Mouse (Mus musculus): ENCODE results near the gene Cx3cl1. TPM values are rescaled to one million over a fixed set of nuclear protein-coding genes. Genes with fewer than 3 reads are reported as not detected.

Gene Cx3cl1
- polyA plus RNA-seq, 1 experiment from 2014 or later: 8.9 TPM

DNA sequence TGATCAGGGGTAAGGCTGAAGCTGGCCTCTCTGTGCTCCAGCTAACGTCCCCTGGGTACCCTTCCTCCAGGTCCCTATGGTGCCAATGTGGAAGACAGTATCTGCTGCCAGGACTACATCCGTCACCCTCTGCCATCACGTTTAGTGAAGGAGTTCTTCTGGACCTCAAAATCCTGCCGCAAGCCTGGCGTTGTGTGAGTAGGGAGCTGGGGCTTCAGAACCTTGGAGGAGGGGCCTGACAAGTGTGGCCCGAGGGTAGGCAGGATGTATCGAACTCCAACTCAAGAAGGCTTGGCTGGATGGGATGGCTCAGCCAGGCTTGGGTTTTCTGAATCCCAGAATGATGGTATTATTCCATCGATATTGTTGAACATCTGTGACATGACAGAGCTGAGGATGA lies 25.0 kb upstream of the Cx3cl1 start:
- Histone ChIP-seq H3K36me3 (replicated peaks) (no peaks in the 10 kb centered on the region), H3K27ac (no peak overlapping the region), H3K4me3 (no peak overlapping the region), H3K27me3 (ENCODE audit: poor library complexity, severe bottlenecking) (no peaks in the 10 kb centered on the region), H3K9me3 (no peaks in the 10 kb centered on the region), H3K4me1 (no peaks in the 10 kb centered on the region)
- no peak for DNase-seq (ENCODE audit: extremely low spot score, low spot score)
- WGBS: 87% methylated on average over 8 of the region's 8 CpGs

DNA sequence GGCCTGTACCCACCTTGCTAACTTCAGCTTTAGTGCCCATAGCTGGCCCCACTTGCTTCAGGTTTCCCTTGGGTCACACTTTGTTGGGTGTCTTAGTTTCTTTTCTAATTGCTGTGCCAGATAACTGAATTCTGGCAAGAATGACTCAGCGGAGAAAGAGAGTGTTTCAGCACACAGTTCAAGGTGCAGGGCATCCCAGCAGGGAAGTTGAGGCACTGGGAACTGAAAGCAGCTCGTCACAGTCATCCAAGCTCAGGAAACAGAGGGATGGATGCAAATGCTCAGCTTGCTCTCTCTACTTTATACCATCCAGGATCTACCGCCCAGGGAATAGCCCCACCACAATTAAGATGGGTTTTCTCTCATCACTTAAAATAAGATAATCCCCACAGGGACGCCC lies 23.4 kb upstream of the Cx3cl1 start:
- DNase-seq (ENCODE audit: extremely low spot score, low spot score): no peak
- Histone ChIP-seq H3K27me3 (ENCODE audit: poor library complexity, severe bottlenecking) (no peaks in the 10 kb centered on the region), H3K4me1 (peaks cover 7% of the 10 kb centered on the region), H3K9me3 (no peaks in the 10 kb centered on the region), H3K27ac (no peak overlapping the region), H3K36me3 (replicated peaks) (no peaks in the 10 kb centered on the region), H3K4me3 (no peak overlapping the region)
- 69% methylated on average over 4 of the region's 4 CpGs for WGBS

DNA sequence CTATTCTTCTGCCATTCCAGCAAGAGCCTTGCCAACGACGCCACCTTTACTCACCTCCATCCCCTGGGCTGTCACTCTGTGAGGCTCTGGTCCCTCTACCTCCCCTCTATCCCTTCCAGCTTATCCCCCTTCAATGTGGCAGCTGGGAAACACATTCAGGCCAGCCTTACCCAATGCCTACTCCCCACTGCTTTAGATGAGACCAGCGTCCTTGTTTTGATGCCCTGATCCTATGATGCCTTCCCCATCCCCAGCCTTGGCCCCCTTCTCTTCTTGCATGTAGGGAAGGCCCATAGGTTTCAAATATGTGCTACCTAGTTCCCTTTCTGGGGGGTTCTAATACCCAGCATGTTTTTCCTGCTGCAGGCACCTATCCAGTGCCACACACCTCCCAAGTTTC lies 21.9 kb upstream of the Cx3cl1 start:
- 82% methylated on average over 3 of the region's 3 CpGs for WGBS
- H3K27ac ChIP-seq: no peak overlapping the region
- H3K36me3 ChIP-seq (replicated peaks): no peaks in the 10 kb centered on the region
- DNase-seq (ENCODE audit: extremely low spot score, low spot score): no peak
- peaks cover 16% of the 10 kb centered on the region for H3K4me1 ChIP-seq
- H3K4me3 ChIP-seq: no peak overlapping the region
- H3K27me3 ChIP-seq (ENCODE audit: poor library complexity, severe bottlenecking): no peaks in the 10 kb centered on the region
- no peaks in the 10 kb centered on the region for H3K9me3 ChIP-seq

DNA sequence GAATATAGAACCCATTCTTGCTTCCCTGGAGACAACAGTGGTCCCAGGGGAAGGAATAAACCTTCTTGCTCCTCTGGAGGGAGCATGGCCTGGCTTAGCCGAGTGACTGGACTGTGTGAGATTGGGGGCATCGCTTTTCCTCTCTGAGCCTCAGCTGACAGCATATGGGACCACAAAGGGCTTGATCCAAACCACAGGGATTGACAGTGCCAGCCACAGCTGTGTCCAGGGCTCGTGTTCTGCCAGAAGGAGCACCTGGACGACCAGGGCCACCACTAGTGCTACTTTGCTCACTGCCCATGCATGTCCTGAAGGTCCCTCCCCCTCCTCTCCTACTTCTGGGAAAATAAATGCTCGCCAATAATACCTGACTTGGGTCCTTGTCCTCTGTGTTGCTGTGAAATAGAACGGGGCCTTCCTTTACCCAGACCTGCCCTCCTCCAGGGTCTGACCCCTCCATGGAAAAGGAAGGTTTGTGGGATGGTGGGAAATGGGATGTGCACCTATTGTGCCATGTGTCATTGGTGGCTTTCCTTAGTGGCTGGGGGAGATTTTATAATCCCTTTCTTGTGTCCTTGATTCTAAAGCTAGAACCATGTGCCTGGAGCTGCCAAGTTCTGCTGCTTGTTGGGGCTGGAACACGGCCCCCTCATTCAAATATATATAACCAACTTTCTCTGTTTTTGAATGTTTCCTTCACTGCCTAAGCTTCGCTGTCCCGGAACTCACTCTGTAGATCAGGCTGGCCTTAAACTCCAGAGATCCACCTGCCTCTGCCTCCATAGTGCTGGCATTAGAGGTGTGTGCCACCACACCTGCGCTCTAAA lies 20.6 kb upstream of the Cx3cl1 start:
- 85% methylated on average over 10 of the region's 10 CpGs for WGBS
- no peaks in the 10 kb centered on the region for H3K9me3 ChIP-seq
- H3K4me1 ChIP-seq: peaks cover 17% of the 10 kb centered on the region
- H3K27ac ChIP-seq: no peak overlapping the region
- no peak overlapping the region for H3K4me3 ChIP-seq
- H3K27me3 ChIP-seq (ENCODE audit: poor library complexity, severe bottlenecking): no peaks in the 10 kb centered on the region
- DNase-seq (ENCODE audit: extremely low spot score, low spot score): no peak
- H3K36me3 ChIP-seq (replicated peaks): no peaks in the 10 kb centered on the region

DNA sequence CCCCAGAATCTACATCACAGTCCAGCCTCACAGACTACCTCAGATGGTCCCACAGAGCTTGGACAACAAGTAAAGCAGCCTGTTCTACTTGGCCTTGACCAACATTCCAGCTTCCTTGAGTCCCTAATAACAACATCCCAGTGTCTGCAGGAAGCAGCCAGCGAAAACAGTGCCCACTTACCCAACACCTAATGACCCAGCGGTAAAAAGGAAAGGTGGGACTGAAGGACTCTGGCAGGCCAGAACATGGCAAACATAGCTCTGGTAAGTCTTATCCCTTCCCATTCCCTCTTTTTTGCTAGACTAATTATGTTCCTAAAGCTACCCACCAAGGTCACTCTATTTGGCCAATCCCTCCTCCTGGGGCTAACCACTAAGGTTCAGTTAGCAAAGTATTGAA lies 17.8 kb upstream of the Cx3cl1 start:
- Histone ChIP-seq H3K9me3 (no peaks in the 10 kb centered on the region), H3K4me3 (no peak overlapping the region), H3K4me1 (peaks cover 17% of the 10 kb centered on the region), H3K36me3 (replicated peaks) (no peaks in the 10 kb centered on the region), H3K27ac (0 out of 2 replicates have a peak overlapping the region, but pooled peaks have one; percentile 8), H3K27me3 (ENCODE audit: poor library complexity, severe bottlenecking) (no peaks in the 10 kb centered on the region)
- 91% methylated on average over 2 of the region's 2 CpGs for WGBS
- DNase-seq (ENCODE audit: extremely low spot score, low spot score): no peak

DNA sequence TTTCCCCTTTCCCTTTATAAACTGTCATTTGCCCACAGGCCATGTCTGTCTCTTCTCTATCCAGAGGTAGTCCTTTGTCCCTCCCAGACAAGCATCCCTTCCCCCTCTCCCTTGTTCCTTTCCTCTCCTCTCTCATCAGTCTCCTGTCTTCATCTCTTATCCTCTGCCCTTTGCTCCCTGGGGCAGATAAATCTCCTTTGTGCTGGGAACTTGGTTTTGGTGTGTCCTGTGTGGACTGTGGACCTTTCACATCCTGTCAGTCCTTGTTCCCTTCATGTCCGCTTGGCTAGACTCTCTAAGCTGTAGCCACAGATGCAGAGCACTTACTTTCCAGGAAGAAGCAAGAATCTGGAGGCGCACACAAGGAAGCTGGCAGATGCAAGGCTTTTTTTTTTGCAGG lies 17.3 kb upstream of the Cx3cl1 start:
- no peaks in the 10 kb centered on the region for H3K36me3 ChIP-seq (replicated peaks)
- H3K4me1 ChIP-seq: peaks cover 17% of the 10 kb centered on the region
- no peak for DNase-seq (ENCODE audit: extremely low spot score, low spot score)
- H3K27ac ChIP-seq: no peak overlapping the region
- H3K9me3 ChIP-seq: no peaks in the 10 kb centered on the region
- H3K4me3 ChIP-seq: no peak overlapping the region
- WGBS: 58% methylated on average over 2 of the region's 2 CpGs
- no peaks in the 10 kb centered on the region for H3K27me3 ChIP-seq (ENCODE audit: poor library complexity, severe bottlenecking)

DNA sequence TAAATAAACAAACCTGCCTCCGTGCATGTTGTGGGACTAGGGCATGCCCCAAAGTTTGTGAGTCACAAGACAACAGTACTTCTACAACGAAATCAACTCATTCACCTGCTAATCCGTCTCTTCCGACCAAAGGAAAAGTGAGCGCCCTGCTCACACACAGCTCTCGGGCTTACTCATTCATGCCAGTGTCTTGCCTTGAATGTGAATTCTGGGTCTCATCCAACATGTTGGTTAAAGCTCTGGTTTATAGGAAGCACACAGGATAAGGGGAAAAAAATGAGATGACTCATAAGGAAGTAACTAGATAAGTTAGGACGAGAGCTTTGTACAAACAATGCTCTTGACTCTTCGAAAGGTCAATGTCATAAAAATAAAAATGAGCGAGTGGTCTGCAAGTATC lies 4.8 kb upstream of the Cx3cl1 start:
- no peak overlapping the region for H3K27ac ChIP-seq
- H3K4me3 ChIP-seq: no peak overlapping the region
- DNase-seq (ENCODE audit: extremely low spot score, low spot score): no peak
- H3K27me3 ChIP-seq (ENCODE audit: poor library complexity, severe bottlenecking): peaks cover 32% of the 10 kb centered on the region
- no peaks in the 10 kb centered on the region for H3K9me3 ChIP-seq
- H3K4me1 ChIP-seq: peaks cover 19% of the 10 kb centered on the region
- no peaks in the 10 kb centered on the region for H3K36me3 ChIP-seq (replicated peaks)
- whole genome bisulfite sequencing: 84% methylated on average over 9 of the region's 9 CpGs

DNA sequence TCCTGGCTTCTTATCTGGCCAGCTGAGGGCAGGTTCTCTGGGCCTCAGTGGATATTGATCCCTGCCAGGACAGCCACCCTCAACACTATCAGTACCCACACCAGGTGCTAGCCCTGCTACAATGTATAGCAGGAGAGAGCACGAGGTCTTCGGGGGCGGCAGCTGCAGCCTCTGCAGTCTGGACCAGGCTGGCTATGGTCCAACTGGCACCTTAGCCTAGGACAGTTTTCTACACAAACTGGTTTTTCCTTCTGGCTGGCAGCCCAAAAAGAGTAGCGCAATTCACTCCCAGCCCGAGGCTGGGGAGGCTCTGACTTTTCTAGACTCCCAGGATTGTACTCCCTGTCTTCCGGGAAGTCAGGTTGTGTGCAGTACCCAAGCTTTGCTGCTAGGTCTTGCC lies 864 bp upstream of the Cx3cl1 start:
- WGBS: 75% methylated on average over 6 of the region's 6 CpGs
- Histone ChIP-seq H3K27ac (no peak overlapping the region), H3K4me3 (no peak overlapping the region), H3K4me1 (peaks cover 45% of the 10 kb centered on the region), H3K36me3 (replicated peaks) (no peaks in the 10 kb centered on the region), H3K27me3 (ENCODE audit: poor library complexity, severe bottlenecking) (peaks cover 64% of the 10 kb centered on the region), H3K9me3 (no peaks in the 10 kb centered on the region)
- no peak for DNase-seq (ENCODE audit: extremely low spot score, low spot score)

DNA sequence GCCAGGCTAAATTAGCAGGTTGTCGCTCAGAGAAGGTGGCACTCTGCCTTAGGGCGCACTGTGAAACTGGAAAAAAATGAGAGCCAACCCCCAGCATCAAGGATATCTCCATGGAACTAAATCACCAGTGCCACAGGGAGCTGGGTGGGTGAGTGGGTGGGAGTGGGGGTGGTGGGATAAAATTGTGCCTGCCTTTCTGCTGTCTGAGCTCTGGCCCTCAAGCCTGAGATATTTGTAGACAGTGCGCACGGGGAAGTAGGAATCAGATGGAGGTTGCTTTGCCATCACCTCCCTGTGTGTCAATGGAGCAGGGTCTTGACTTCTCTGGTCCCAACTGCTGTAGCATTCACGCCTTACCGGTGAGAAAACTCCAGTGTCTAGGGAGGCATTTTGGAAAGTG lies 1.2 kb downstream of the Cx3cl1 start:
- H3K9me3 ChIP-seq: no peaks in the 10 kb centered on the region
- H3K27ac ChIP-seq: no peak overlapping the region
- DNase-seq (ENCODE audit: extremely low spot score, low spot score): no peak
- WGBS: 42% methylated on average over 6 of the region's 6 CpGs
- H3K4me3 ChIP-seq: peak overlapping the region; percentile 66
- peaks cover 39% of the 10 kb centered on the region for H3K4me1 ChIP-seq
- peaks cover 64% of the 10 kb centered on the region for H3K27me3 ChIP-seq (ENCODE audit: poor library complexity, severe bottlenecking)
- H3K36me3 ChIP-seq (replicated peaks): no peaks in the 10 kb centered on the region

DNA sequence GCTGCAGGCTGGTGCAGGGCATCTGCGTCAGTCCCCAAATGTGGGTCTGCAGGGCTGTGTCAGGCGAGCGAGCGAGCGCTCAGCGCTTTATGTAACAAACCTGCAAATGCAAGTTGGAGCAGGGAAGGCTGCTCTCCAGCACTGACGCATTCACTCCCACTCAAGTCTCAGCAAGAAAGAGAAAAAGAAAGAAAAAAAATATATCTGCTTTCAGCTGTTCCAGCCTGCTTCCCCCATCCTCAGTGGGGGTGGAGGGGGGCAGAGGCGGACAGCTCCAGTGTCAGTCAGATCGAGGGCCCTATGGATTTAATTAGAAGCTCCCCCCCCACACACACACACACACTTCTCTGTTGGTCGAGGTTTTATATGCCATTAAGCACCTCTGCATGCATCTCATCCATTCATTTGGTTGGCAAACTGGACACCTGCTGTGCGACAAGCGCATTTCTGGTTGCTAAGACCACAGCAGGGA lies 1.9 kb downstream of the Cx3cl1 start:
- peaks cover 46% of the 10 kb centered on the region for H3K4me1 ChIP-seq
- 10% methylated on average over 12 of the region's 12 CpGs for WGBS
- H3K4me3 ChIP-seq: peak overlapping the region; percentile 66
- no peak overlapping the region; the same call in 1 of the 2 replicates for H3K27ac ChIP-seq
- no peaks in the 10 kb centered on the region for H3K9me3 ChIP-seq
- no peak for DNase-seq (ENCODE audit: extremely low spot score, low spot score)
- peaks cover 64% of the 10 kb centered on the region for H3K27me3 ChIP-seq (ENCODE audit: poor library complexity, severe bottlenecking)
- no peaks in the 10 kb centered on the region for H3K36me3 ChIP-seq (replicated peaks)

DNA sequence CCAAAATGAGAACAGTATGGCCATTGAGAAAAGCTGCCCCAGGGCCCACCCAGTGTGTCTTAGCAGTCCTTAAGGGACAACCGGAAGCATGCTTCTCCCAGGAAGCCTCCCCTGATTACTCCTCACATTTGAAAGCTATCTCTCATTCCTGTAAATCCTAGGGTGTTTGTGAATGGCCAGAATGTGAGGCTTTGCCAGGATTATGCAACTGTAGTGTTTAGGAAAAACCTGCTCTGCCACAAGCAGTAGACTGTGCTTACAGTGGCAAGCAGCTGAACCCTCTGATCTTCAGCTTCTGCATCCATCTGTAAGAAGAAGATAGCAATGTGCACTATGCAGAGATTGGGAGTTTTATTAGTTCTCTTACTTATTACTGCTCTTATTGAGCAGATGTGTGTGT lies 2.8 kb downstream of the Cx3cl1 start:
- Histone ChIP-seq H3K36me3 (replicated peaks) (peaks cover 2% of the 10 kb centered on the region; the same call in 1 of the 2 replicates), H3K27ac (no peak overlapping the region), H3K27me3 (ENCODE audit: poor library complexity, severe bottlenecking) (peaks cover 56% of the 10 kb centered on the region), H3K9me3 (no peaks in the 10 kb centered on the region), H3K4me1 (peaks cover 53% of the 10 kb centered on the region), H3K4me3 (no peak overlapping the region)
- 90% methylated on average over 1 of the region's 1 CpGs for WGBS
- no peak for DNase-seq (ENCODE audit: extremely low spot score, low spot score)

DNA sequence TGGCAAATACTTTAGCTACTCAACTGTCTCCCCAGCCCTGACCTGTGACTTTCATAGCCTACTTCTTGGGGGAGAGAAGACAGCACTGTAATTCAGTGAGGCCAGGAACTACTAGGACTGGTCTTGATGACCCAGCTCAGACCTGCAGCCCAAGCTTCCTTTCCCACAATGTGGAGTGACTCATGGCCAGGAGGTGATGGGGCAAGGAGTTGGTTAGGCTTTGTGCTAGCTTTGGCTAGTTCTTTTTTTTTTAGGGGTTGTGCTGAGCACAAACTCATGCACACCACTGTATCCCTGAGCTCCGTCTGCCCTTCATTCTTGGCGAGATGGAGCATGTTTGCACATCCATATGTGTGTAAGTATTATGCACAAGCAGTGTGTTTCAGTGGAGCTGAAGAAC lies 4.5 kb downstream of the Cx3cl1 start:
- no peak for DNase-seq (ENCODE audit: extremely low spot score, low spot score)
- Histone ChIP-seq H3K36me3 (replicated peaks) (peaks cover 11% of the 10 kb centered on the region; the same call in 1 of the 2 replicates), H3K9me3 (no peaks in the 10 kb centered on the region), H3K4me3 (no peak overlapping the region), H3K27me3 (ENCODE audit: poor library complexity, severe bottlenecking) (peaks cover 39% of the 10 kb centered on the region), H3K27ac (no peak overlapping the region), H3K4me1 (peaks cover 59% of the 10 kb centered on the region)
- 96% methylated on average over 2 of the region's 2 CpGs for WGBS

DNA sequence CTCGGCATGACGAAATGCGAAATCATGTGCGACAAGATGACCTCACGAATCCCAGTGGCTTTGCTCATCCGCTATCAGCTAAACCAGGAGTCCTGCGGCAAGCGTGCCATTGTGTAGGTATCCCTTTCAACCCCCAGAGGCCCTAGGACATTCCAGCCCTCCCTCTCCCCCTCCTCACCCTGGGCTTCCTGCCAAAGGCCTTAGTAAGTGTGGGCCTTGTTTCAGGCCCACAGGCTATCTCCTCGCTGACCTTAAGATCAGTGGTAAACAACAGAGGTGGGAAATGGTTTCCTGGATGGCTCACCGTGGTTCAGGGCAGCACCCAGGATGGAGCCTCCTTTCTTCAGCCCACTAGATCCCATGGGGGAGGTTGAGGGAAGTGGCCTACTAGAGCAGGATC lies 6.2 kb downstream of the Cx3cl1 start:
- no peak for DNase-seq (ENCODE audit: extremely low spot score, low spot score)
- Histone ChIP-seq H3K4me3 (no peak overlapping the region), H3K27me3 (ENCODE audit: poor library complexity, severe bottlenecking) (peaks cover 22% of the 10 kb centered on the region), H3K27ac (peak overlapping the region; percentile 62; the same call in 1 of the 2 replicates), H3K9me3 (no peaks in the 10 kb centered on the region), H3K4me1 (peaks cover 51% of the 10 kb centered on the region), H3K36me3 (replicated peaks) (peaks cover 11% of the 10 kb centered on the region; the same call in 1 of the 2 replicates)
- 82% methylated on average over 10 of the region's 10 CpGs for WGBS

Measured in forebrain, embryonic 10.5 days (tissue).